In the genomic region with DNA sequence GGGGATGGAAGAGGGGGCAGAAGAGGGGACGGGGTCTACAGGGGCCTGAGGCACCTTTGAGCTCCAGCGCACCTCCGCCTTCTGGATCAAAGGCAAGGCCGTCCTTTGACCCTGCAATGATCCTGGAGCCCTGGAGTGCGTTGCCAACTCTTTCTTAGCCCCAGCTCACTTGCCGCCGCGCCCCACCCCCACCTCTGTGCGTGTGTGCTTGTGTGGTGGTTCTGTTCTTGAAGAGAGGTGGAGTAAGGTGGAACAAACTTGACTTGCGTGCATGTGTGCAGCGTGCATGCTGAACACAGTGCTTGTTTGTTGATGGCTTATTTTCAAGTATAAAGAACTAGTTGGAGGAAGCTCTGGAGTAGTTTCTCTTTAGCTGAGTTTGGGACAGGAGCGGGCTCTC, we compare ENCODE assay signal across 8 mouse cellular contexts.
DNase-seq lines count a peak whose midpoint lies in the region; ATAC-seq lines count a peak whose summit lies in the region.

No protein-coding gene starts in this region.

- no peaks in the 10 kb centered on the region for H3K36me3 ChIP-seq in embryonic facial prominence, embryonic 15.5 days
- H3K36me3 ChIP-seq in liver, embryonic 11.5 days (ENCODE audit: control insufficient read depth, insufficient read depth, low read length) = no peaks in the 10 kb centered on the region; the same call in 1 of the 2 replicates

- no peak overlapping the region for H3K4me2 ChIP-seq in embryonic facial prominence, embryonic 15.5 days (replicated peaks)
- peak overlapping the region; percentile 39 for H3K4me2 ChIP-seq in liver, embryonic 11.5 days

- peaks cover 39% of the 10 kb centered on the region for H3K4me1 ChIP-seq in embryonic facial prominence, embryonic 15.5 days
- peaks cover 54% of the 10 kb centered on the region for H3K4me1 ChIP-seq in liver, embryonic 11.5 days (replicated peaks; ENCODE audit: control insufficient read depth, insufficient read depth, low read length)

- no peak overlapping the region for H3K4me3 ChIP-seq in embryonic facial prominence, embryonic 15.5 days (replicated peaks)
- no peak overlapping the region for H3K4me3 ChIP-seq in liver, embryonic 11.5 days (ENCODE audit: low read depth, low read length)

- no peak overlapping the region for H3K9ac ChIP-seq in embryonic facial prominence, embryonic 15.5 days
- no peak overlapping the region for H3K9ac ChIP-seq in liver, embryonic 11.5 days (ENCODE audit: low read depth, low read length)

- peak; percentile 14 for DNase-seq in cerebellum, adult 11-12 months
- no peak for DNase-seq in cerebellum, postnatal 36 days
- DNase-seq in B cell, adult 2 months = peak; percentile 47 to 52
- peak; percentile 36 for DNase-seq in liver, embryonic 11.5 days (ENCODE audit: low spot score)
- no peak for DNase-seq in left cerebral cortex, adult 8-10 months (ENCODE audit: low spot score in 2 of 2)
- no peak for DNase-seq in ovary, postnatal 36 days (ENCODE audit: low spot score)
- no peak for DNase-seq in gastrocnemius, adult 18-20 months (ENCODE audit: low spot score)

- no peak for ATAC-seq in embryonic facial prominence, embryonic 15.5 days (ENCODE audit: insufficient number of reproducible peaks, low FRiP score, low TSS enrichment, low read depth)
- ATAC-seq in liver, embryonic 11.5 days (replicated peaks; ENCODE audit: low FRiP score) = 0 out of 2 replicates have a peak, but pooled peaks have one; percentile 37

- H3K27me3 ChIP-seq in embryonic facial prominence, embryonic 15.5 days = no peaks in the 10 kb centered on the region
- H3K27me3 ChIP-seq in liver, embryonic 11.5 days (replicated peaks; ENCODE audit: control insufficient read depth, insufficient read depth, low read length) = no peaks in the 10 kb centered on the region

- H3K27ac ChIP-seq in embryonic facial prominence, embryonic 15.5 days (replicated peaks) = 0 out of 2 replicates have a peak overlapping the region, but pooled peaks have one; percentile 23
- H3K27ac ChIP-seq in liver, embryonic 11.5 days (ENCODE audit: low read depth, low read length) = no peak overlapping the region

- H3K9me3 ChIP-seq in embryonic facial prominence, embryonic 15.5 days (replicated peaks) = no peaks in the 10 kb centered on the region
- H3K9me3 ChIP-seq in liver, embryonic 11.5 days (ENCODE audit: control insufficient read depth, low read length) = no peaks in the 10 kb centered on the region

- WGBS in embryonic facial prominence, embryonic 15.5 days = 22% methylated on average over 12 of the region's 12 CpGs
- whole genome bisulfite sequencing in liver, embryonic 11.5 days = 20% methylated on average over 12 of the region's 12 CpGs

Comparison
In these comparisons a context has a peak if more than half of its experiments do, and no peak if none do; other contexts are left out.
1. DNase-seq: peak in cerebellum, adult 11-12 months (single experiment), B cell, adult 2 months (2 of 2) and liver, embryonic 11.5 days (single experiment); none in cerebellum, postnatal 36 days (0 of 2), left cerebral cortex, adult 8-10 months (0 of 2), ovary, postnatal 36 days (single experiment) and gastrocnemius, adult 18-20 months (single experiment).